Mouse (Mus musculus) cerebellum, adult 9-11 months (tissue): Measurements from ENCODE around the gene Lag3.
A peak's percentile ranks its signal among the peaks of the same experiment; 100 is the strongest.

Experiments
- DNase-seq: peaks from one replicate; pipeline ENCODE4 v3.0.0; 2022

Gene Lag3

DNA sequence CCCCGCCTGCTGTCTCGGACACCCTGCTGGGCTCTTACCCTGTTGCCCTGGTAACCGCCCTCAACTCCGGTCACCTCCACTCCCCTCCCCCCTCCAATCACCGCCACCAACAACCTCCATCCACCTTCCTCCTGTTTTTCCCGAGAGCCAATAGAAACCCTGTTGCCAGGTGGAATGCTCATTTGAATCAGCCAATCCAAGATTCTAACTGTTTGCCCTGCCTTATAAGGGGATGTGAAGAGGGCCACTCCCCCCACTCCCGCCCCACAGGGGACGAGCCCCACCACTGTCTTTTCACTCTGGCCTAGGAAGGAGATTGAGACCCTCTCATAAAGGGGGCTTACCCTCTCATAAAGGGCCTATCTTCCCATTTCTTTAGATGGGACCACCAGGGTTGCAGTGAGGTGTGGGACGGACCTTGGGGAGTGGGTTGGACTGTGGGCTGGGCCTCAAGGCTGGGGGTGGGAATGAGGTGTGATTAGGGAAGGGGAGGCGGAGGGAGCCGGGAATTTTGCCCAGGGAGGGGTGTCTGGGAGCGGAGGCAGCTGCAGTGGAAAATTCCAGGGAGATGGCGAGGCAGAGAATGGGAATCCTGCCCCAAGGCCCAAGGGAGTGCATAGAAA lies 8.3 kb upstream of the Lag3 start, which contains the start of gene Ptms:
Ptms (minus strand) TSS at position 409 of the 623 bp plus-strand sequence.
- DNase-seq, result peak; percentile 99

DNA sequence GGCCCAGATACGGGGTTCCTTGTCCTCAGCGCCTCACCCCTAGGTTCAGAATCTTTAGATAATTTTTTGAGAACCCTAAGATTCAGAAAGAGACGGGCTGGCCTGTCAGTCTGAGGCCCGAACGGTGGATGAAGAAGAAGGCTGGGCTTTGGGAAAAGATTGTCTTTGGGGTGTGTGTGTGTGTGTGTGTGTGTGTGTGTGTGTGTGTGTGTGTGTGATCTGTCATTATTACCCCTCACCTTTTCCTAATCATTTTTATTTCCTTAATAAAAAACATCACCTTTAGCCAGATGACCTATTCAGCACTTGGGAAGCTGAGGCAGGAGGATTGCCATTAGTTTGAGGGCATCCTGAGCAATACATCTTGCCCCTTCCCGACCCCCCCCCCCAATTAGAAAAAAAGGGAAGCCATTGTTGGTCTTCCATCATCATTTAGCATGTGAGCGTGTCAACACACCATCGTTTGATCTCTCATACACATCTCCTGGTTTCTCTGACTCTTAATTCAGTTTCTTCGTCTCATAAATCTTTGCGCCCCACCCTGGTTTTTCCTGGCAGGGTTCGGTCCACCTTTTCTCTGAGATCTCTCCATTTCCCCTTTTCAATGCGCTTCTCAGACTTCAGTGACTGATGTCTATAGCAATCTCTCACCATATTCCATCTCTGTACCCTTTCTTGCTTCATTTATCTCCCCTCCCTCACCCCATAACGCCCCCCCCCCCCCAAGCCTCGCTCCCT lies 7.6 kb upstream of the Lag3 start:
- DNase-seq, result peak; percentile 46

DNA sequence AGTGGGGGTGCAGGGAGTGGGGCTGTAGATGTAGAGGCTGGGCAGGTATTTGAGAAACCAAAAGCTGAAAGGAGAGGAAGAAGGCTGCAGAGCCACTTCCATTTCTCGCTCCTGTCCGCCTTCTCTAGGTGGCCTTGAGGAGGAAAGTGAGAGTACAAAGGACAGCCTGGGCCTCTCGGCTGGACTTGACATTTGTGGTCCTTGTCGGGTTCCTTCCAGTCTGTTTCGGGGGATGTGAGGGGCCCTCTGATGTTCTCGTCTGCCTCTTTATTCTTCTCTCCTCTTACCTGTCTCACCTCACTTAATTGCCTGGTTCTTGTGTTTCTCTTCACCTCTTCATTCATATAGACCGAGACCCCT lies 6.8 kb upstream of the Lag3 start:
- no peak for DNase-seq

DNA sequence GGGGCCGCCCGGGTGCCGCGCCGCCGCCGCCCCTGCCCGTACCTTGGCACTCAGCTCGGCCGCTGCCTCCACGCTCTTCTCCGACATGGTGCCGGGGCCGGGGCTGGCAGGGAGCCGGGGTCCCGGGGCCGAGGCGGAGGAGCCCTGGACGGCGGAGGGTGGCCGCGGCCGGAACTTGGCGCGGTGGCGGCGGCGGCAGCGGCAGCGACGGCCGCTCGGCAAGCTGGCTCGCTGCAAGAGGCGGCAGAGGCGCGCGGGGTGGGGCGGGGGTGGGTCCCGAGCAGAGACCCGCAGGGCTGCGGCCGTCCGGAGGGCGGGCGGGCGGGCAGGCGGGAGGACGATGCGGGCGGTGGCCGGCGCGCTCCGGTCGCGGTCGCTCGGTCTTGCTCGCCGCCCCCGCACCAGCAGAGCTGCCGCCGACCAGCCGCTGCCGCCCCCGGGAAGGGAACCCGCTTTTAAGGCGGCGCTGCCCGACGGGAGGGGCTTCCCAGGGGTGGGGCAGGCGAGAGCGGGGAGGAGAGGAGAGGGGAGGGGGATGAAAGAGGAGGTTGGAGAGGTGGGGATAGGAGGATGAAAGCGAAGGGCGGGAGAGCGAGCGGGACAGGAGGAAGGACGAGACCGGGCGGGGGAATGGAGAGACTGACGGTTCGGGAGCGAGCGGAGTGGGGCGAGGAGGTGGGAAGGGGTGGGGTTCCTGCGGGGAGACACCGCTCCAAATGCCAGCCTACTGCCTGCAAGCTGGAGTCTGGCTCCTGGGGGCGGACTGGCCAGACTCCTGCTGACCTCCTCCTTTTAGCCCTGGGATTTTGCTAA lies 6.2 kb upstream of the Lag3 start:
- DNase-seq, result peak; percentile 99

DNA sequence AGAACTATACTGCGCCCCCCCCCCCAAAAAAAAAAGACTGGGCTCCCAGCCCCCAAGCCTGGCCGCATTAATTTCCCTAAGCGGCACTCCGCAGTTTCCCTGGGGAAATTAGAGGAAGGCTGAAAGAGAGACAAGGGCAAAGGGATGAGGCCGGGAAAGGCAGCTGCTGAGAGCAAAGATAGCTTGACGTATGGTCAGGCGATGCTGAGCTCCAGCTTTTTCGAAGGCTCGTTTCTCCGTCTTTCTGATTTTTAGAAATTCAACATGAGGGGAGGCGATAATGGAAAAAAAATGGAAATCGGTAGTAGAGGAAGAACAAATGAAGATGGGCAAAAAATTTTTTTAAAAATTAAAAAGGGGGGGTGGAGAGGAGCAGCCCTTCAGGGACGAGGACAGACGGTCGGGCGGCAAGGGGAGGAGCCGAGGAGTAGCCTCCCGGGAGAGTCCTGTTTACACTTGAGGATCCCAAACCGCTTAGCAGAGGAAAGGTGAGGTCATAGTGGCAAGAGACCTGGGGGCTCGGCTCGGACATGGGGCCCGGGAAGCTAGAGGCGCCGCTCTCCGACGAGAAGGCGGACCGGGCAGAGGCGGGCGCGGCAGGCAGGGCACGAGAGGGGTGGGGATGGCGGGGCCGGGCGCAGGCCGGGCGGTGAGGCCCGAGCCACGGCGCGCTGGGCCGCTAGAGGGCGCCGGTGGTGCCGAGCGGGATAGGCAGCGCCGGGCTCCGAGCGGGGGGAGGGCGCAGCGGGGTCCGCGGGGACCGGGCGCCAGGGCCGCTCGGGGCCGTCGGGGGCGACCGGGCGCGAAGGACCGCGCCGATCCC lies 5.4 kb upstream of the Lag3 start:
- peak; percentile 92 for DNase-seq

DNA sequence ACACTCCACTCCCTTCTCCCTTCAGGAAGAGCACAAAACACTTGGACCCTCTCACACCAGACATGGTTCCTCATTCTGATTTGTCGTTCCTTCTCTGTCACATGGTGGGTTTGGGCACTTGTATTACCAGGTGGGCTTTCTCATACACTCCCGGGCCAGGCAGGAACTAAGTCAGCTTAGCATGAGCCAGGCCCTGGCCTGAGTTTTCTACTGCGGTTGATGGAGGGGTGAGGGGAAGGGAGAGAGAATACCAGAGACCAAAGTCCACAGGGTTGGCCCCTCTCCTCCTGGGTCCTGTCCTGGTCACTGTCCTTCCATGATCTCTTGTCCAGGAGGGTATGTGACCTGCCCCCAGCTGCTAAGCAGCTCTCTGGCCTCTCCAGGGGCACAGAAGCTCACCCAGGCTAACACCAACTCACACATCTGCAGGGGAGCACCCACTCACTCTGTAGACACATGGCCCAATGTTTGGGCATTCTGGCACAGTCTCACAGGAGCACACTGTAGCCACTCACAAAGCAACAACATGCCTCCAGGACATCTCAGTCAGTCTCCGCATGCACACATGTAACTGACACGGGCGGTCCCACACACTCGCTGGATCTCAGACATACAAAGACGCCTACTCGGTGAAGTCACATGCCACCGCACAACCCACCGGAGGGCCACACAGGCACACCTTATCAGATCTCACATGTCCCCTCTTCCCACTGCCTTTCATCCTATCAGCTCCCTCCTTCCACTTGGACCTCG lies 4.6 kb upstream of the Lag3 start:
- peak; percentile 75 for DNase-seq

DNA sequence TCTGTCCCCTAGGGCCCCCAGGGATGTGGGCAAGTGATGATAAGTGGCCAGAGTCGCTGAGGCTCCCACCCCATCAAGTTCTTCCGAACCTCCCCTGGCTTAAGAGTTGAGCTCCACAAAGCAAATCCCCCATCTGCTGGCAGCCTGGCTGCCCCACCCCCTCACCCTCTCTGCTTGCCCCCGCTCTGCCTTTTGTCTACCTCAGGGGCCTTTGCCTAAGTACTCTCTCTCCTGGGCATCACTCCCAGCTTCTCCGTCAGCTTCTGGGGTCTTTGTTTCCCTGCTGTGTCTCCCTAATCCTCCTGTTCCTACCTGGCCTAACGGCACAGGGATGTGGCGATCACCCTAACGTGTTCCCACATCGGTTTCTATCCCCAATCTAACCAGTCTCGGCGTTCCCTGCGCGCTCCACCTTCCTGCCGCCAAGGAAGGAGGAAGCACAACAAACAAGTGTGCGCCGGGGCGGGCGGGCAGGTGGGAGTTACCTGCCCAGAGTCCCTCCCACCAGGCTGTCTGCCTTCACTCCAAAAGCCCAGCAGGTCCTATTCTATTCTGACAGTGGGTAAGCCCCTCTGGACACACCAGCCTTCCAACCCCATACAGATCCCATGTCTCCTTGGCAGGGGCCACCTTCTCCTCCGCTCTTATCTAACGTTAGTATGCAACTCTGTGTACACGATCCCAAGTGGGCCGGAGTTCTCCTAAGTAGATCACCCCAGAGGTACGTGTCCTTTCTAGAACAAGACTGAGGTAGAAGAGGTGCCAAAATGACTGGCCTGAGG lies 3.8 kb upstream of the Lag3 start:
- peak; percentile 70 for DNase-seq

DNA sequence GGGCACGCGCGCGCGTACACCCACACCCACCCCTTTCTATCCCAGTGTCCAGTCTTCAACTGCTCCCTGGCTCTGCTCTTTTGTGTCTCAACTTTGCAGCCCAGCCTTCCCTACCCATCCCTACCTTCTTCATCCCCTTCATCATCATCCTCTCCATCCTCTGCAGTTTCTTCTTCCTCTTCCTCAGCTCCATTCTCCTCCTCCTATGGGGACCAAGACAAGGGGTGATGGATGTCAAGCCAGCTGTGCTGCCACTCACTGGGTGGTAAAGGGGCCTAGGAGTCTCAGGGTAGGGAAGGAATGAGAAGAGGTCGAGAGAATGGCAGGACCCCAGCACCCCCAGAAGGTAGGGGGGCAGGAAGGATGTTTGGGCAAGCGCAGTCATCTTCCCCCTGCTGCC lies 3.0 kb upstream of the Lag3 start:
- DNase-seq, result peak; percentile 46

DNA sequence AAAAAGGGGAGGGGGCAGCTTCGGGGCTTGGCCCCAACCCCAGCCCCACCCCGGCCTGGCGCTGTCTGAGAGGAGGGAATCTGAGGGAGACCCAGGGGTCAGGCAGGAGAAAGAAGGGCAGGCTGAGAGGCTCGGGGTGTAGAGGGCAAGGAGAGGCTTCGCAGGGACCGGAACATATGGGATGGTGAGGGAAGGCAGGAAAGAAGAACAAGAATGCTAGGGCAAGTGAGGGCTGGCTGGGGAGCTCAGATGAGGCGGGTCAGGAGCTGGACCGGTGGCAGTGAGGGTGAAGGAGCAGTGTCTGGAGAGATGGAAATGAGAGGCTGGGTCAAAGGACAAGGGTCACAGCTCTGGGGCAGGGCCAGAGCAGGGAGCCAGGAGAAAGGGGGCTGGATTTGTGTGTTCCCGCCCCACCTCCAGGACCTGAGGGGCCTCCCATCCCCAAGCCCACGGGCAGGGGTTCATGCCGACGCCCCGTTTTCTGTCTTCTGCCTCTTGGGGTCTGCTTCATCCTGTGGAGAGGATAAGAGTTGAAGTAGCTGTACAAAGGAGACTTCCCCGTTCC lies 2.3 kb upstream of the Lag3 start:
- peak; percentile 53 for DNase-seq

DNA sequence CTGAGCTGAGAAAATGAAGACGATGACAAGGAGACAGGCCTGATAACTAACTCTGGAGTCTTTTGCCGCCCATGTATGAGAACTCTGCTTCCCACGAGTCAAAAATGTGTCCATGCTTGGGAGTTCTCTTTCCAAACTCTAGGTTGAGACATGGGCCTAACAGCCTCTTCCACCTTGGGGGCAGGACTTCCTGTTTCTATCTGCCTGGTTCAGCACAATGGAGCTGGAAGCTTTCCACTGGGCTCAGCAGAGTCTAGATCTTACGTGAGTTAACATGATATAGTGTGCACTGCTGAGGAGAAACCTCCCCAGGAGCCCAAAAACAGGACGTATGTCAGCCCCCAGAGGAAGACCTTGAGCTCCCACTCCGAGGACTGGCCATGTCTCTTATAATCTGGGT lies 1.7 kb upstream of the Lag3 start:
- peak; percentile 50 for DNase-seq

DNA sequence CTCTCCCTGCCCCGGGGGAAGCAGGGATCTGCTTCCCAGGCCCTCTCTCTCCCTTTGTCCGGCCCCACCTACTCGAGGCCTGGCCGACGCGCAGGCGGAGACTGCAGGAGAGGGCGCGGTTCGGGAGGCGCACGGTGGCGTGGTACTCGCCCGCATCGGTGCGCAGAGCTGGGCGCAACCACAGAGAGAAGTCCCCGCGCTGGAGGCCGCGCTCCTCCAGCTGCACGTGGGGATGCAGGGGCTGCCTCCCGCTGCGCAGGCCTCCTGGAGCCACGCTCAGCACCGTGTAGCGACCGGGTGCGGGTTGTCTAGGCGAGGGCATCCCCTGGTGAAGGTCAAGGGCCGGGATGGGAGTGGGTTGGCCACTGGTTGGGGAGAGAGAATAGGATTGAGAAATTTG lies 1.5 kb downstream of the Lag3 start:
- peak; percentile 45 for DNase-seq

DNA sequence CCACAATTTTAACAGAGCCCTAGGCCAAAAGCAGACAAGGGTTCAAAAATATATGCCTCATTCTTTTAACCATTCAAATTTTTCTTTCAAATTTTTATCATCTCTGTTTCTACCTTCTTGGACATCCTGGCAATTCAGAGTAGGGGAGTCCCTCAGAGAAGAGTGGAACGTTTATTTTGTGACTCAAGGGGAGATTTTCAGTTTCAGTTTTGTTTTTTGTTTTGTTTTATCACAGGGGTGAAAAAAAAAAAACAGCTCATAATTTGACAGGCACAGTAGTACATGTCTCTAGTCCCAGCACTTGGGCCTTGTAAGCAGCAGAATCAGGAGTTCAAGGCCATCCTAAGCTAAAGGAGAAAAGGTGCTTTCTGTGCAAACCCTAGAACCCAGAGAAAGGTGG lies 3.7 kb downstream of the Lag3 start:
- no peak for DNase-seq

DNA sequence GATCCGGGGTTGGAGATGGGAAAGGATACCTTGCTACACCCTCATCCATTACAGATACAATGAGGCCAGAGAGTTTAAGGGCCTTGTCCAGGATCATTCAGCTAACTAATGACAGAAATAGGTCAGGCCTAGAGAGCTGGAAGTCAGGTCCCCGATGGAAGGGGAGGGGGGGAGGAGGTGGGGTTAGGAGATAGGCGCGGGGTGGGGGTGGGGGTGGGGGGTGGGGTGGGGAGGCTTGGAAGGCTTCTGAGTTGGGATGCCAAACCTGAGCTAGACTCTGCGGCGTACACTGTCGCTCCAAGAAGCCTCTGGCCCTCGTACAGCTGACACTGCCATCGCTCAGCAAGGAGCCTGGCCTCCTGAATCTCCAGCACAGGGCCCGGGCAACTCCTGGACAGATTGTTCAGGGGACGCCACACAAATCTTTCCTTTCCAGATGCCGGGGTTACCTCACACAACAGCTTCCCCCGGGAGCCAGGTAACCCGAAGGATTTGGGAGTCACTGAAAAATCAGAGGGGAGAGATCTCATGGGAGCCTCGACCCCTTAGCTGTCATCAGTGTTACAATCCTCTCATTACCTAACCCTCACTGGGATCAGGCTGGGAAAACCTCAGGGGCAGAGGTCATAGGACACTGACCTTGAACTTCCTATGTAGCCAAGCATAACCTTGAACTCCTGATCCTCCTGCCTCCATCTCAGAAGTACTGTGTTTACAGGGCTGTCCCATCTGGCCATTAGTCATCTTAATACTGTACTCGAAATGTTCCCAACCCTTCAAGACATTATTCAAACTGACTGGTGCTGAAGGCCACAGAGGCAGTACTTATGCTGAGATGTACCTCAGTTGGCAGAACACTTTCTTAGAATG lies 6.3 kb downstream of the Lag3 start:
- peak; percentile 64 for DNase-seq

DNA sequence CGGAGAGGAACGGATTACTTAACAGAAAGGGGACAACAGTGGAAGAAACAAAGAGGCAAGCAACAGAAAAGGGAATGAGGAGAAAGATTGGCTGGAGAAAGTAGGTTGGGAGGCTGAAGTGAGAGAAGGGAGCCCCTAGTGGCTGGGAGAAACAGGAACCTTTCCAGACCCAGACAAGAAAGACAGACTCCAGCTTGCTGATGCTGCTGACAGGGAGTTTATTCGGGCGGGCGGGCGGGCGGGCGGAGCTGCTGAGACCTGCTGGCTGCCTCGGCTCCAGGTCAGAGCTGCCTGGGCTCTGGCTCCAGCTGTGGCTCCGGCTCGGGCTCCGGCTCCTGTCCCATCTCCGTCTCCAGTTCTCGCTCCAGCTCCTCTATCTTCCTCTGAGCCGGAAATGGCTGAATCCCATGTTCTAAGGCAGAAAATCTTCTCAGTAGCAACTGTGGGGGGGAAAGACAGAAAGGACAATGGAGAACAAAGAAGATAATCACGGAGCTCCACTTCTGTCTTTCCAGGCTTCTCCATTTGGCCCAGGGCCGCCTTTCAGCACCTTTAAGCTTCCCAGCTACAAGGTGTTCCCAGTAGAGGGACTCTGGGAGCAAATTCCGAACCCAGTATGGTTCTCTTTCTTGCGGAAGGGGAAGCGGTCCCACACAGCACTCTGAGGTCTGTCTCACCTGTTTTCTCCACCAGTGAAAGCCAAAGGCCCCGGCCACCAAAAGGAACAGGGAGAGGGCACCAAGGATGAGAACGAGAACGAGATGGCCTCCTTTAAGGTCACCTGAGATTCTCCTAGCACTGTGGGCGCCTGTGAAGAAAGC lies 7.1 kb downstream of the Lag3 start:
- peak; percentile 89 for DNase-seq

DNA sequence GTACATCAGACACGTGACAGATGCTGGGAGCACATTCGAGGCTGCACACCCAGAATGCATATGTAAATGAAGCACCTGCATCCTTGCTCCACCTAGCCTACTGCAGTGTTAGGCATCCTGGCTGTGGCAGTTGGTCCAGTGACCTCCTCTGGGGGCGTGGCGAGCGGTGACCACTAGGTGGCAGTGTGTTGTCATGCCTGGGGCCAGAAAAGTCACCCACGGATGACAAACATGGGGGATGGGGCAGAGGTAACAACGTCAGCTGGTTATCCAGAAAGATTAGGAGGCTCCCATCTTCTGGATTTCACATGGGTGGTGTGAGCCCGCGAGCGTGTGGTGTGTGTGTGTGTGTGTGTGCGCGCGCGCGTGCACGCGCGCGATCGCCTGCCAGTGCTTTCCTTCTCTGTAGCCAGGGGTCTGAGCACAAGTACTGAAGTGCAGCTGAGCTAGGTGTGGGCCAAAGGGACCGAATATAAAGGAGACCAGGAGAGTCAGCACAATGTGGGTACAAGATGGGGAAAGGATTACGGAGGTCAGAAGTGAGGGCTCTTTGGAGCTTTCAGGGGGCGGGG lies 7.8 kb downstream of the Lag3 start:
- DNase-seq, result peak; percentile 97

DNA sequence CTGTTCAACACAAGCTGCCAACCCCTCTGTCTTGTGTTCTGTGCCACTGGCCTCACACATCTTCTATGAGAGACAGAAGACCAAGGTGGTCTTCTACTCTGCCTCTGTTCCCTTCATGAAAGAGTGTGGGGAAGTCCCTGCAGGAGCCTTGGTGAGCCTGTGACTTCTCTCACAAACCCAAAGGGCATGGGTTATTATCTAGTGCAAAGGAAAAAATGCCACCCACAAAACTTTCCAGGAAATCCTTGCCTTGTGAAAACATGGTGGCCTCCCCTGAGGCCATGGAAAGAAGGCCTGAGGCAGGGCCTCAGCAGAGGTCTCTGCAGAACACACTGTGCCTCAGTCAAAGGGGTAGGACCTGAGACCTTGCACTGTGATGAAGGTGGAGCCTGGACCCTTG lies 9.7 kb downstream of the Lag3 start:
- DNase-seq, result peak; percentile 20

DNA sequence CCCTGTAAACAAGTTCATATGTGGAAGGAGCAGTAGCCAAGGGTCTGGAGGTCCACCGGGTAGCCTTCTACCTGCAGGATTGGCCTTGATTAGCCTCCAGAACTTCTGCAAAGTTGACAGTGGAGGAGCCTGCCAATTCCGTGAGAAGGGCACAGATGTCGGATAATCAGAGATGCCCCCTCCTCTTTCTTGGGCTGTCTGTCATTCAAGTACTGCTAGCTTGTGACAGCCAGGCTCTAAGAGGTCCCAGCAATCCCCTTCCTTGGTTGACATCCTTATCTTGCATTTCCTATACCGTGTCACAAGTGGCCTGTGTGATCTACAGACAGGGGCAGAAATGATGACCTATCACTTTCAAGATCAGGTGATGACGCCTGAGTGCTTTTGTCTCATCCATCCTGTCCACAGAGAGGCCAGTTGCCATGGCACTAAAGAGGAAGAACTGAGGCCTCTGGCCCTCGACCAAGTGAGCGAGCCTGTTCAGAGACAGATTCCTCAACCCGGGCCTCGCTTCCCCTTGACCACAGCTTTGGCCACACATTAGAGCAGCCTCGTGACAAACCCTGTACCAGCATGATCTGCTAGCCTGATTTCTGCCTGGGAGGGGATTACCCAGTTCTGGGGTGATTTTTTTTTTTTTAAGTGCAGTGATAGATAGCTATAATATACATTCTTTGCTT lies 10.6 kb downstream of the Lag3 start:
- DNase-seq, result peak; percentile 60
